Mouse (Mus musculus) heart, adult 2 months (tissue): ENCODE measurements around the gene Slc25a28. TPM values are rescaled to one million over a fixed set of nuclear protein-coding genes. Genes with fewer than 3 reads are reported as not detected.

Experiments
- DNase-seq, 2 experiments: peaks; one replicate each; pipeline ENCODE4 v3.0.0; 2021
- H3K27ac ChIP-seq: fragments of 200-600 bp; 2 replicates; pipeline ENCODE4 v1.8.1; 2022
- H3K27me3 ChIP-seq: fragments of 200-500 bp; 2 replicates; pipeline ENCODE4 v1.6.1; 2012; ENCODE audit warnings: mild to moderate bottlenecking, low read length, inconsistent platforms, mixed read lengths; ENCODE audit not compliant: control insufficient read depth, insufficient read depth
- H3K36me3 ChIP-seq: fragments of 200-500 bp; 2 replicates; pipeline ENCODE4 v1.6.1; 2012; ENCODE audit warnings: low read length, inconsistent platforms; ENCODE audit not compliant: control insufficient read depth, insufficient read depth
- H3K4me1 ChIP-seq: fragments of 200-500 bp; 2 replicates; pipeline ENCODE4 v1.6.1; 2011; ENCODE audit warnings: low read length; ENCODE audit not compliant: control insufficient read depth, insufficient read depth
- H3K4me3 ChIP-seq: fragments of 200-600 bp; 2 replicates; pipeline ENCODE4 v1.8.1; 2022
- H3K79me2 ChIP-seq: fragments of 200-500 bp; replicated peaks from 2 replicates; pipeline ENCODE4 v1.6.1; 2012; ENCODE audit warnings: mild to moderate bottlenecking, inconsistent platforms, low read length, moderate library complexity, mixed read lengths; ENCODE audit not compliant: control insufficient read depth, insufficient read depth
- H3K9ac ChIP-seq: fragments of 200-500 bp; 2 replicates; pipeline ENCODE4 v1.6.1; 2012; ENCODE audit warnings: low read depth, mild to moderate bottlenecking, control low read depth, inconsistent platforms, low read length, mixed read lengths
- CTCF ChIP-seq: fragments of 200-600 bp; IDR thresholded peaks from 2 replicates; pipeline ENCODE4 v1.8.1; 2022; ENCODE audit warnings: antibody characterized with exemption, mild to moderate bottlenecking, moderate library complexity
- EP300 ChIP-seq: fragments of 200-500 bp; IDR thresholded peaks from 2 replicates; pipeline ENCODE4 v1.6.1; 2011; ENCODE audit warnings: low read depth, low read length, control low read depth; ENCODE audit not compliant: insufficient read depth
- POLR2A ChIP-seq: fragments of 200-500 bp; IDR thresholded peaks from 2 replicates; pipeline ENCODE4 v1.6.1; 2011; ENCODE audit warnings: mild to moderate bottlenecking, low read depth, low read length, control low read depth; ENCODE audit not compliant: insufficient read depth
- WGBS: fragments of 180-500 bp; shearing (Covaris S2); methylation state at CpG from one replicate; pipeline ENCODE4 v1.1.7; 2018; 5-methylcytosine and 5-hydroxymethylcytosine counted together
- intact Hi-C: fragments of 180-260 bp; cut with DNase I; formaldehyde crosslinking; loops from one replicate; pipeline ENCODE4 v1.15.1; 2025
- polyA plus RNA-seq: library from polyadenylated mRNA; depleted of rRNA; stranded (reverse); fragments of >200 nt; gene quantifications from 2 replicates; pipeline ENCODE4 v1.2.3, GENCODE M21; 2012
- total RNA-seq, 2 experiments: library from RNA; stranded (reverse); gene quantifications; 2 replicates each; pipeline ENCODE4 v1.2.3; 2021

The Slc25a28 gene
- total and polyA plus RNA-seq, 3 experiments, result 23.3 to 48.3 (median 31.7) TPM

GRCm38 (mm10) chr19:43681541-43681940 lies 6.9 kb upstream of the Slc25a28 start:
- H3K4me3 ChIP-seq, result no peak overlapping the region
- intact Hi-C loops, result no loop called here
- H3K27ac ChIP-seq, result no peak overlapping the region
- H3K9ac ChIP-seq, result no peak overlapping the region
- WGBS, result 76% methylated on average over 4 of the region's 4 CpGs
- H3K27me3 ChIP-seq, result no peaks in the 10 kb centered on the region
- no peaks in the 10 kb centered on the region for H3K79me2 ChIP-seq
- no peaks in the 10 kb centered on the region for H3K36me3 ChIP-seq
- DNase-seq, result no peak
- TF ChIP-seq CTCF (no peak), POLR2A (no peak), EP300 (no peak)
- H3K4me1 ChIP-seq, result no peaks in the 10 kb centered on the region; the same call in 1 of the 2 replicates

- no peaks in the 10 kb centered on the region for H3K79me2 ChIP-seq
- intact Hi-C loops, result no loop called here
- DNase-seq, result peak in 1 of 2 experiments; percentile 14
Measured at GRCm38 (mm10) chr19:43679474-43679981, 4.8 kb upstream of the Slc25a28 start.

GRCm38 (mm10) chr19:43678467-43679003 lies 3.9 kb upstream of the Slc25a28 start:
- no peak overlapping the region for H3K9ac ChIP-seq
- no peak for TF ChIP-seq POLR2A
- no peak for TF ChIP-seq CTCF
- TF ChIP-seq EP300, result no peak
- DNase-seq, result no peak
- H3K36me3 ChIP-seq, result no peaks in the 10 kb centered on the region
- intact Hi-C loops, result no loop called here
- peaks cover under 1% of the 10 kb centered on the region for H3K4me1 ChIP-seq
- 80% methylated on average over 8 of the region's 8 CpGs for WGBS
- H3K79me2 ChIP-seq, result no peaks in the 10 kb centered on the region
- no peak overlapping the region for H3K4me3 ChIP-seq
- no peak overlapping the region for H3K27ac ChIP-seq
- no peaks in the 10 kb centered on the region for H3K27me3 ChIP-seq

More at GRCm38 (mm10) chr19:43679474-43679981, 4.8 kb upstream of the Slc25a28 start:
- no peak overlapping the region for H3K4me3 ChIP-seq
- no peak overlapping the region for H3K27ac ChIP-seq
- no peaks in the 10 kb centered on the region for H3K27me3 ChIP-seq
- TF ChIP-seq EP300, result no peak
- no peak for TF ChIP-seq POLR2A
- no peak for TF ChIP-seq CTCF
- WGBS, result 47% methylated on average over 10 of the region's 10 CpGs
- H3K36me3 ChIP-seq, result no peaks in the 10 kb centered on the region
- no peaks in the 10 kb centered on the region; the same call in 1 of the 2 replicates for H3K4me1 ChIP-seq
- no peak overlapping the region for H3K9ac ChIP-seq

- TF ChIP-seq EP300 (0 out of 2 replicates have a peak, but pooled peaks have one; percentile 5), POLR2A (0 out of 2 replicates have a peak, but pooled peaks have one; percentile 15), CTCF (no peak; the same call in 1 of the 2 replicates)
- Histone ChIP-seq H3K4me1 (peaks cover 6% of the 10 kb centered on the region), H3K4me3 (peak overlapping the region; percentile 99), H3K36me3 (no peaks in the 10 kb centered on the region; the same call in 1 of the 2 replicates), H3K79me2 (peaks cover 4% of the 10 kb centered on the region; the same call in 1 of the 2 replicates), H3K9ac (peak overlapping the region; percentile 80), H3K27ac (peak overlapping the region; percentile 97), H3K27me3 (no peaks in the 10 kb centered on the region)
- intact Hi-C loops, result loop anchor here (1.0 kb wide), 1 partner anchor 13 kb away; no protein-coding TSS in a partner anchor
- WGBS, result 1% methylated on average over 43 of the region's 43 CpGs
- no peak for DNase-seq
Measured at GRCm38 (mm10) chr19:43675525-43676400, 1.1 kb upstream of the Slc25a28 start.

- Histone ChIP-seq H3K79me2 (peaks cover 6% of the 10 kb centered on the region), H3K4me1 (peaks cover 6% of the 10 kb centered on the region), H3K27ac (peak overlapping the region; percentile 83), H3K36me3 (no peaks in the 10 kb centered on the region; the same call in 1 of the 2 replicates), H3K9ac (peak overlapping the region; percentile 94), H3K27me3 (no peaks in the 10 kb centered on the region), H3K4me3 (peak overlapping the region; percentile 87)
- TF ChIP-seq CTCF (no peak), POLR2A (no peak), EP300 (no peak)
- no peak for DNase-seq
- intact Hi-C loops, result loop anchor here (5.0 kb wide), 1 partner anchor 78 kb away; the partner anchor contains the start of genes Cox15 and Cutc
- under 1% methylated on average over 28 of the region's 29 CpGs for WGBS
Measured at GRCm38 (mm10) chr19:43674316-43674689, 378 bp downstream of the Slc25a28 start.
